Mouse (Mus musculus) G1E (cell line): ENCODE results near the gene Tlk1.

Experiments
- CTCF ChIP-seq: IDR thresholded peaks from 2 replicates; pipeline ENCODE4 v1.5.1; 2012; ENCODE audit warnings: low read depth, low read length, inconsistent platforms, mixed read lengths
- TAL1 ChIP-seq: conservative IDR thresholded peaks from 2 replicates; pipeline ENCODE4 v1.6.1; 2012; ENCODE audit warnings: low read depth, low read length, inconsistent platforms, mixed read lengths

DNA sequence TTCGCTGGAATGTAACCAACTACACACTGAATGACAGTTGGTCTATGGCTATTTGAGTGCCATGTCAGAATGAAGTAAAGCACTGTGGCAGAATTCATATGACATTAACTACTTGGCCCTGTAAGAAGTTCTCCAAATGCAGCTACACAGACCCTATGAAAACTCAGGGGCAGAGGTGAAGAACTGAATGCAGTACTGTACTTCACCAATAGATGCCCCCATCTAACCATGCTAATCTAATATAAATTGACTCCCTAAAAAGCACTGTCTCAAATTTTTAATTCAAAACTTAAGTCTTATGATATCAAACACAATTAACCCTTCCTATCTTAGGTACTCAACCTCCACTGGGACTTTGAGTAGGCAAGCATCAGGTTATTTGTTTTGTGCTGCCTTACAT is 45.9 kb downstream of the Tlk1 start:
- TF ChIP-seq CTCF (0 out of 2 replicates have a peak, but pooled peaks have one; percentile 11), TAL1 (no peak)
